Mouse (Mus musculus): ENCODE measurements at regions not wholly inside any gene's neighbourhood (a gene's known extent, or its start where the extent isn't known, plus 50 kb on each side); places are given as distances from the start of the nearest gene placed in this dataset.

- no peak for DNase-seq (ENCODE audit: low read depth, low spot score)
Measured at GRCm38 (mm10) chr11:18821384-18821783, 197.4 kb downstream of the Meis1 start.

DNA sequence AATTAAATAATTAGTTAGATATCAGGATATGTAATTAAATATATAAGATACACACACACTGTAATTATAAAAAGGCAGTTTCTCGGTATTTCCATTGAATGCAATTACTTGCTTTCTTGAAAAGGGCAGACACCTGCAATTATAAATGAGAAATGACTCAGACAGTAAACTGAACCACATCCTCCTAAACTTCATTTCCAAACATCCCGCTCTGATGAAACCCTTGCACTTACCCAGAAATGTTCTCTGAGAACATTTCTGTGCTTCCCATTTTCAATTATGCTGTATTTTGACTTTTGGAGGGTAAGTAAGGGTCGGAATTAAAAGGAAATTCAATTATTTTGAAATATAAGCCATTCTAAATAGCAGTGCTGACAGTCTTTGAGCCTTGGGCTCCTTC lies 204.7 kb downstream of the Meis1 start:
- no peak for DNase-seq (ENCODE audit: low read depth, low spot score)

- DNase-seq (ENCODE audit: low read depth, low spot score), result no peak
Measured at GRCm38 (mm10) chr11:18767479-18767878, 251.3 kb downstream of the Meis1 start.

DNA sequence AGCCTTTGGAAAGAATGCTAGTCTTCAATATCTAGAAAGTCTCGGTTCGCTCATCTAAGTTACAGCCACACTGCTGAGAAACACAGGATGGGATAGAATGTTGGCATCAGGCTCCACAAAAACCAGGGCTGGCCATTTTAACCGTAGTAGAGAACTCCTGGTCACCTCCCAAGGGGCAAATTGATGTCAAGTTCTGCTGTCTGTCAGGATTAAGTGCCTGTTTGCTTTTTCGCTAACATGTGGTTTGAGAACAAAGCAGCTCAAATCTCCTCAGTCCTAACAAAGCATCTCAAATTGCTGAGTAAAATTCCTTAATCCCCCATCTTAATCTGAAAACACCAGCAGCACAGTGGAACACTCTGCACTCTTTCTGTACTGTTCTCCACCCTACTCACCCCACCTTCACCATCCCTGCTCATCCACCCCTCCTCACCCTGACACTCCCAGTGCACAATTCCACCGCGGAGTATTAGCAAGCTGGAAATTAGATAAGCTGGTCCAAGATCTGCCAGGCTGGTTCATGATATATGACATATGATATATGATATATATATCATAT lies 252.2 kb downstream of the Meis1 start:
- no peak for DNase-seq (ENCODE audit: low read depth, low spot score)

DNA sequence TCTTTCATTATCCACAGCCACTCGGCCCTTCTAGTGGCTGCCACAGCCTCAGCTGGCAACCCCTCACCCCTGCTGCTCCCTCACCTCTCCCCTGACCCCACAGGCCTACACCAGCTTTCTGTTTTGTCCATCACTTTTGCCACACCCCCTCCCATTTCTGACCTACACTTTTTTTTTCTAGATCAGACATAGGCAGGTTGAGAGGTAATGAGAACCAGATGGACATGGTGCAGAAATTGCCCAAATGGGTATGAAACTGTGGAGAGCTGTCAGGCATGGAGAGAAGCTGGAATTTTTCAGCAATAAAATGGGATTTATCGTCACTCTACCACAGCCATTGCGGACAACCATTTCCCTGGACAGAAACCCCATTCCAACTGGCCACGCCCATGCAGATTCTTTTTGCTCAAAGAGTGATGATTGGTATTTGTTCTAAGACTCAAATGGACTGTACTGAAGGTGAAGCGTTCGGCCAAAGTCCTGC lies 260.2 kb downstream of the Meis1 start:
- DNase-seq (ENCODE audit: low read depth, low spot score), result no peak

DNA sequence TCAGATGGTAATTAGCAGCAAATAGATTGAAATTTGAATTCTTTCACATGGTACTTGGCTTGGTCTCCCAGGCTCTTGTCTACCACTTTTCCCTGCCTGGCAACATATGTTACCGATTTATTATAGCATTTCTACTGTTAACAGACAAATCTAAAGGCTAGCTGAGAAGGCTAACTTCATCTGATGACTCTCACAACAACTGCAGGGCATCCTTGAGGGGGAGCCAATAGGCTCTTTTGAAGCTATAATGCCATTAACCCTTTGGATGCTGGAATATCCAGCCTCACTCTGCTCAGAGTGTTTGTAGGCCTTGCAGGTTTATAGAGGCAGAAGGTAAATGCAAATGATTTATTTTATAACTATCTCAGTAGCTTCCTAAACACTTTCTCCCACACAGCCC lies 262.2 kb downstream of the Meis1 start:
- DNase-seq (ENCODE audit: low read depth, low spot score), result no peak

DNA sequence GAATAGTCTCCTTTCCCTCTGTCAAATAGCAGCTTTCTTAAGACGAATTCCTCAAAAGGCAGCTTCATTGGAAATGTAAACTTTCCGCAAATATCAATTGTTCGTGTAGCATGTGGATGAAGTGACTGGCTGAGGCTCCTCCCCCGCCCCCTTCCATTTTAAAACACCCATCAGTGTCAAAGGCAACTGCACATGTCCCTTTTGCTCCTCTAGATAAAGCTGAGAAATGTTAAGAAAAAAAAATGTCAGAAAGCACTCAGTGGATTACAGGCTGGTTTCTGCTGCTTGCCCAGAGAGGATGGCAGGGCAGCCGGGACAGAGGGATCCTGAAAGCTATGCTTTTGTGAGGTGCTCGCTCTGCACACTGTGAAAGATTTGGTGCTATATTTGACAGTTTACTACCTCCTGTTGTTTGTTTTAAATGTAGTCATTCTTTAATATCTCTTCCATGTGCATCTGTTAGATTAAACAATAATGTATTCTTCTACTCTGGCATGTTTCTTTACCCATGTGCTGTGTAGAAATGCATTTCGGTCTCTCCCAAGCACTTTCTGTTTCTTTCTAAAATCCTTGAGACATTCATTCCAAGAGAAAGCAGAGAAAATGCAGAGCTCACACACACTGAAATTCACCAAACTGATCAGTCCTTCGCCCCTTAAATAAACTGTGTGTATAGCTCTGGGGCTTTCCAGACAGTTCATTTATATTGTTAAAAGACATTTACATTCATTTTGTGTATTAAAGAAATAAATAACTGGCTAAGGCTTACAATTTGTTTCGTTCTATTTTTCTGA lies 263.9 kb downstream of the Meis1 start:
- DNase-seq (ENCODE audit: low read depth, low spot score), result no peak

DNA sequence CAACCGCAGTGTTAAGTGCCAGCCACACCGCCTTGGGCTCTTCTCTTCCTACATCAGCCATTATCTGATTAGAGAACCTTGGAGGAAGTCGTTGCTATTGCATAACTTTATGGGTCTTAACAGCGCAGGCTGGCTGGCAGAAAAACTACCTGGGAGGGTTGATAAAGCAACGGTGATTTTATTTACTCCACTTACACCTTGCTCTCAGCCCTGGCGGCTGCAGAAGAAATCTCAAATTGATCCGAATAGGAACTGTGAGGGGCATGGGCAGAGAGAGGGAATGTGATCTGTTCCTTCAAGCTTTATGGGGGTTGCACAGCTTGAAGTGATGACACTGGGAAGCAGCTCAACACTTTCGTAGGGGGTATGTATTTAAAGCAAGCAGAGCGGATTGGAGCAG lies 264.9 kb downstream of the Meis1 start:
- DNase-seq (ENCODE audit: low read depth, low spot score), result no peak

DNA sequence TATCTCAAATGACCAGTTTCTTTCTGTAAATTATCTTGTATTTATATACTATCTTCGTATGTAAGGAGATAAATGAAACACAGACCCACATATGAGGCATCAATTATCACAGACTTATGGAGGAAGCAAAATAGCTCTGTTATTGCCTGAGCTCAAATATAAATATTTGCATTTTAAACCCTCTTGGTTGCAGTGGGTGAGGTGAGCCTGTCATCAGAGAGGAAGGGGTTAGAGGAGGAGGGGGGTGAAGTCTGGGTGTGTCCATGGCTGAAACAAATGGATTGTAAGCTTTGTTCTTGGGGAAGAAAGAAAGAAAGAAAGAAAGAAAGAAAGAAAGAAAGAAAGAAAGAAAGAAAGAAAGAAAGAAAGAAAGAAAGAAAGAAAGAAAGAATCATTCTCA lies 265.5 kb downstream of the Meis1 start:
- no peak for DNase-seq (ENCODE audit: low read depth, low spot score)

DNA sequence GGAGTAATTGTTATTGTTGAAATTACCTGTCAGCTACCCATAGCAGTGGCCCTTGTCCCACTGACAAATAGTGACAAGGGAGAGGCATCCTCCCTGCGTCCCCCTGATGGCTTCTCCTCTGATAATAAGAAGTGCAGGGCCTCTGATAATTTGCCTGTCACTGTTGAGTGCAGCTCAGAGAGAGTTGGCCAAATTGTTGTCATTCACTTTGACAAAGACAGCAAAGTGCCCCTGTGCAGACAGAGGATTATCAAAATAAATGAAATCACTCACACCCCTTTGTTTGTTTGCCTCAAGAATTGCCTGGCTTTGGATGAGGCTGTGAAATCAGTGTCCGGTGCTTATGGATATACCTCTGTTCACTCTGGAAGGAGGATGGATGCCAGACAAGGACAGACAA lies 266.3 kb downstream of the Meis1 start:
- no peak for DNase-seq (ENCODE audit: low read depth, low spot score)

- DNase-seq (ENCODE audit: low read depth, low spot score), result no peak
Measured at GRCm38 (mm10) chr11:18750911-18751841, 267.6 kb downstream of the Meis1 start.

- DNase-seq (ENCODE audit: low read depth, low spot score), result no peak
Measured at GRCm38 (mm10) chr11:18750080-18750375, 268.8 kb downstream of the Meis1 start.

DNA sequence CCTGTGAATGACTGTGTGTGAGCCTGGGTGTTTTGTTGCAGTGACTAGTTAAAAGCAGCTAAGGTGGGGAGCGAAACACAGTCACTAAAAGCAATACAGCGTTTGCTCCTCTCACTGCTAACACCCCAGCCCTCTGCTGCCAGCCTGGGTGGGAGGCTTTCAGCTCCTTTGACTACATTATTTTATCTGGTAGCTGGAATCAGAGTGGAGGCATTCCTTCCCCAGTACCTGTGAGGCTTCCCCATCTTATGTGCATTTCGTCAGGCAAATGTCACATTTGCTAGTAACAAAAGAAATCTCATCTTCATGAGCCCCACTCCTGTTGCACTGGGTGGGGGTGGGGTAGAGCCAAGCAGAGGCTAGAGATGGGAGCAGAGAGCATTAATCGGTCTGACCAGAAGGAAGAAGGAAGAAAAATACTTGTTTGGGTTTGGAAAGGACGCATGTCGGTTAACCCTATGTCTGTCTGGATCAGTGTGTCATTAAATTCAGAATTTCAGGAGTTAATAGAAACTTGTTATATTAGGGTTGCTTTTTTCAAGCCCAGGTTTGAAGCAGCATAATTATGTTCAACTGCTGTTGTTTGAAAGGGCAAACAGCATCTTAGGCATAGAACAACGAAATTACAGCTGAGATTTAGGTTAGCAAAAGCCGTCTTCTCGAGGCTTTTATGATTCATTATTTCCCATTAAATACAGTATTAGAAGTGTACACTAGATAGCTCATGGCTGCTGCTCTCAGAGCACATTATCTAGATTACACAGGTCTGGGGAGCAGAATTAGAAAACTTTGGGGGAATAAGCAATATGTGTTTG lies 269.3 kb downstream of the Meis1 start:
- no peak for DNase-seq (ENCODE audit: low read depth, low spot score)

- no peak for DNase-seq (ENCODE audit: low read depth, low spot score)
Measured at GRCm38 (mm10) chr11:18747871-18748461, 270.8 kb downstream of the Meis1 start.

DNA sequence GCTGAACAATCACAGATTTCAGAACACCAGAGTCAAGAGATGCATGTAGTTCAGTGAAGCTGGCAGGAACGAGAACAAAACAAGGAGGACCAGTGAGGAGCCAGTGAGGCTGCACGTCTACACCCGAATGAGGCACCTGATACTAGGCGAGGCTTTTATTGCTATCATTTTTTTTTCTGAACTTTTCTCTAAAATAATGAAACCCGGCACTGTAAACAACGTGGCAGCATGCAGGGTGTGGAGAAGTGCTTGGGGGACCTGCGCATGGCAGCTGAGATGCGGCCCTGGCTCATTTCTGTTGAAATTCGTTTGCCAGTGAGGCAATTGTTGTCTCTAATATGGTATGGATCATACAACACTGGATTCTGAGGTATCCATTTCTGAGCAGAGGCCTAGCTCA lies 271.4 kb downstream of the Meis1 start:
- DNase-seq (ENCODE audit: low read depth, low spot score), result no peak

DNA sequence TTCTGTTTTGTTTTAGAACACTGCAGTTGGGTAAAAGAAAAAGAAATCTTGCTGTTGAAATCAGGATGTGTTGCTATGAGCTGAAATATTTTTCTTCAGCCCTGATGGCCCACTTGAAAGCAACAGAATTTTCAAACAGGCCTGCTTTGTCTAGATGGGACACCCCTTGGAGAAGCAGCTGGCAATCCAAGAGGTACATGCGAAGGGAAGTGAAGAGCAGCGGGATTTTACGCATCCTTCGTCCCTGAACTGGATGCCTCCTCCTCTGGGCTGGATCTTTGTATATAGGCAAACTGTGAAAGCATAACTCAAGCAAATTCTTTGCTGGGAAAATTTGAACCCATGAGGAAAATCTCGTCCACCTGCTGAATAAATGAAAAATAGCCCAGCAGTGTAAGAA lies 272.3 kb downstream of the Meis1 start:
- no peak for DNase-seq (ENCODE audit: low read depth, low spot score)

GRCm38 (mm10) chr11:18745840-18746239 lies 272.9 kb downstream of the Meis1 start:
- no peak for DNase-seq (ENCODE audit: low read depth, low spot score)

GRCm38 (mm10) chr11:18734904-18735664 lies 283.7 kb downstream of the Meis1 start:
- no peak for DNase-seq (ENCODE audit: low read depth, low spot score)

DNA sequence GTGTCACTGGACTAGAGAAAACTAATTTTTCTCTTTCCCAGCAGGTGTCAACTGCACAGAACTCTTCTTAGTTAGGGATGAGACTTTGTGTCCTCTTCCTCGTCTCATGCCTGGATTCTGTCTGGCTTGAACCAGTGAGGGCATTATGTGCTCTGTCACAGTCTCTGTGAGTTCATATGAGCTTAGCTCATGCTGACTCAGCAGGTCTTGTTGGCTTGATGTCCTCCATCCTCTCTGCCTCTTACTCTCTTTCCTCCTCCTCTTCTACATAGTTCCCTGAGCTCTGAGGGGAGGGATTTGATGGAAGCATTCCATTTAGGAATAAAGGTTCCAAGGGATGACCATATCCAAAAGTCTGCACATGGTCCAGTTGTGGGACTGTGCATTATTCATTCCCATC lies 284.7 kb downstream of the Meis1 start:
- DNase-seq (ENCODE audit: low read depth, low spot score), result no peak

GRCm38 (mm10) chr11:18729742-18730141 lies 289.0 kb downstream of the Meis1 start:
- DNase-seq (ENCODE audit: low read depth, low spot score), result no peak

- no peak for DNase-seq (ENCODE audit: low read depth, low spot score)
Measured at GRCm38 (mm10) chr11:18722770-18723169, 296.0 kb downstream of the Meis1 start.

Data from retina, adult 2 months (tissue).